Mouse (Mus musculus): ENCODE results near the gene Klhl5. TPM values are rescaled to one million over a fixed set of nuclear protein-coding genes. Genes with fewer than 3 reads are reported as not detected.

Klhl5 gene
- polyA plus RNA-seq, 1 experiment from 2014 or later = 15.8 TPM

DNA sequence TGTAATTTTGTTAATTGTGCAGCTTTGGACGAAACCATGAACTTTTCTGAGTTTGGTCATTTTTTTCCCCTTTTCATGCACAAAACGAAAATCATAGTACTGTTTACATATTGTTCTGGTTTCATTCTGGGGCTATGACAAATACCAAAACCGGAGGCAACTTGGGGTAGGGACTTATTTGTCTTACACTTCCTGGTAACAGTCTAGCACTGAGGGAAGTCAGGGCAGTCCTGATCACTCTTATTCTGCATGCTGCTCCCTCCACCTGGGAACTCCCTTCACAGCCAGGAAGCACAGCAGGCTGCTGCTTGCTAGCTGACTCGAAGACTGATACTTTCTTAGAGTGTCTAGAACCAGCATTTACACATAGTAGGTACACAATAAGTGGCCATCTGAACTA lies 34.1 kb upstream of the Klhl5 start:
- DNase-seq (ENCODE audit: low spot score) = no peak
- Histone ChIP-seq H3K27me3 (replicated peaks; ENCODE audit: control insufficient read depth, insufficient read depth, low read length) (no peaks in the 10 kb centered on the region), H3K4me3 (ENCODE audit: low read depth, low read length) (no peak overlapping the region), H3K36me3 (ENCODE audit: control insufficient read depth, insufficient read depth, low read length) (no peaks in the 10 kb centered on the region), H3K4me1 (replicated peaks; ENCODE audit: control insufficient read depth, insufficient read depth, low read length) (peaks cover under 1% of the 10 kb centered on the region; the same call in 1 of the 2 replicates), H3K27ac (ENCODE audit: low read depth) (no peak overlapping the region), H3K9me3 (ENCODE audit: control insufficient read depth, low read length) (no peaks in the 10 kb centered on the region), H3K9ac (ENCODE audit: low read length) (no peak overlapping the region), H3K4me2 (ENCODE audit: low read length) (no peak overlapping the region)
- no peak for ATAC-seq (replicated peaks; ENCODE audit: low FRiP score, low TSS enrichment, low read depth)
- WGBS = 66% methylated on average over 4 of the region's 4 CpGs

DNA sequence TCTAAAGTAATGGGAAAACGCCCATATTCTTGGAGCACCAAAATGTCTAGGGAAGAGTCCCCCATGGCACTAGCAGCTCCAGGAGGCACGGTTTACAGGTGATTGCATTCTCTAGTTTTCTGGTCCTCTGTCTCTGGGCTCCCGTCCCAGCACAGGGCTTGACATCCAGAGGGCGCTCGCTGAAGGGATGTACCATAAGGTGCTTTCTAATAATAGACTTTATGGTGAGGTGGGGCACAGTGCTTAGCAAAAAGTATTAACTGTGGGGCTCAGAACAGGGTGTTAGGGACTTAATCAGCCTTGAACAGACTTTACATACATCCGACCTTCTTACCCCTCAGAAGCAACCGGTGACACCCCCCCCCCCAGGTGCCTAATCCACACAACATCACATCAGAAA lies 32.6 kb upstream of the Klhl5 start:
- no peaks in the 10 kb centered on the region for H3K27me3 ChIP-seq (replicated peaks; ENCODE audit: control insufficient read depth, insufficient read depth, low read length)
- 0 out of 2 replicates have a peak, but pooled peaks have one; percentile 40 for ATAC-seq (replicated peaks; ENCODE audit: low FRiP score, low TSS enrichment, low read depth)
- WGBS = 58% methylated on average over 7 of the region's 7 CpGs
- no peak overlapping the region for H3K4me3 ChIP-seq (ENCODE audit: low read depth, low read length)
- no peaks in the 10 kb centered on the region for H3K36me3 ChIP-seq (ENCODE audit: control insufficient read depth, insufficient read depth, low read length)
- H3K9ac ChIP-seq (ENCODE audit: low read length) = no peak overlapping the region
- no peaks in the 10 kb centered on the region for H3K9me3 ChIP-seq (ENCODE audit: control insufficient read depth, low read length)
- no peak overlapping the region for H3K27ac ChIP-seq (ENCODE audit: low read depth)
- no peak overlapping the region for H3K4me2 ChIP-seq (ENCODE audit: low read length)
- no peaks in the 10 kb centered on the region for H3K4me1 ChIP-seq (replicated peaks; ENCODE audit: control insufficient read depth, insufficient read depth, low read length)
- DNase-seq (ENCODE audit: low spot score) = no peak

- Histone ChIP-seq H3K4me2 (ENCODE audit: low read length) (no peak overlapping the region), H3K36me3 (ENCODE audit: control insufficient read depth, insufficient read depth, low read length) (no peaks in the 10 kb centered on the region), H3K4me1 (replicated peaks; ENCODE audit: control insufficient read depth, insufficient read depth, low read length) (0 out of 2 replicates have a peak, but pooled peaks cover 3% of the 10 kb centered on the region), H3K27me3 (replicated peaks; ENCODE audit: control insufficient read depth, insufficient read depth, low read length) (no peaks in the 10 kb centered on the region), H3K9ac (ENCODE audit: low read length) (no peak overlapping the region), H3K9me3 (ENCODE audit: control insufficient read depth, low read length) (no peaks in the 10 kb centered on the region), H3K27ac (ENCODE audit: low read depth) (no peak overlapping the region), H3K4me3 (ENCODE audit: low read depth, low read length) (no peak overlapping the region)
- ATAC-seq (replicated peaks; ENCODE audit: low FRiP score, low TSS enrichment, low read depth) (no peak), DNase-seq (ENCODE audit: low spot score) (no peak)
- WGBS = 75% methylated on average over 2 of the region's 2 CpGs
These were observed 31.3 kb upstream of the Klhl5 start for GRCm38 (mm10) chr5:65076087-65076486.

GRCm38 (mm10) chr5:65076748-65077147 lies 30.6 kb upstream of the Klhl5 start:
- ATAC-seq (replicated peaks; ENCODE audit: low FRiP score, low TSS enrichment, low read depth) = no peak
- Histone ChIP-seq H3K27ac (ENCODE audit: low read depth) (no peak overlapping the region), H3K9me3 (ENCODE audit: control insufficient read depth, low read length) (no peaks in the 10 kb centered on the region), H3K4me2 (ENCODE audit: low read length) (no peak overlapping the region), H3K4me3 (ENCODE audit: low read depth, low read length) (no peak overlapping the region), H3K4me1 (replicated peaks; ENCODE audit: control insufficient read depth, insufficient read depth, low read length) (0 out of 2 replicates have a peak, but pooled peaks cover 3% of the 10 kb centered on the region), H3K9ac (ENCODE audit: low read length) (no peak overlapping the region), H3K27me3 (replicated peaks; ENCODE audit: control insufficient read depth, insufficient read depth, low read length) (no peaks in the 10 kb centered on the region), H3K36me3 (ENCODE audit: control insufficient read depth, insufficient read depth, low read length) (no peaks in the 10 kb centered on the region)
- no peak for DNase-seq (ENCODE audit: low spot score)
- 28% methylated on average over 3 of the region's 3 CpGs for WGBS

DNA sequence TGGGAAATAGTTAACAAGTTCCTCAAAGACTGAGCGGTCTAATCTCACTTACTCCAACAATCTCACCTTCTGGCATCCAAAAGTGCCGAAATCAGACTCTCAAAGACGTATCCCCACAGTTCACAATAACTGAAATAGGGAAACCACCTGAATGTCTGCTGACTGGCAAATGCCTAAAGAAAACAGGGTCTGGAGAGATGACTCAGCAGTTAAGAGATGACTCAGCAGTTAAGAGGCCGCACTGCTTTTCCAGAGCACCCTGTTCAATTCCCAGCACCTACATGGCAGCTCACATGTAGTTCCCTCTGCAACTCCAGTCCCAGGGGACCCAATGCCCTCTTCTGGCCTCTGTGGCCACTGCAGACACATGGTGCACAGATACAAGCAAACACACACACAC lies 29.3 kb upstream of the Klhl5 start:
- no peaks in the 10 kb centered on the region for H3K36me3 ChIP-seq (ENCODE audit: control insufficient read depth, insufficient read depth, low read length)
- no peak overlapping the region for H3K27ac ChIP-seq (ENCODE audit: low read depth)
- H3K9me3 ChIP-seq (ENCODE audit: control insufficient read depth, low read length) = no peaks in the 10 kb centered on the region
- 0 out of 2 replicates have a peak, but pooled peaks cover 3% of the 10 kb centered on the region for H3K4me1 ChIP-seq (replicated peaks; ENCODE audit: control insufficient read depth, insufficient read depth, low read length)
- no peak overlapping the region for H3K4me2 ChIP-seq (ENCODE audit: low read length)
- no peaks in the 10 kb centered on the region for H3K27me3 ChIP-seq (replicated peaks; ENCODE audit: control insufficient read depth, insufficient read depth, low read length)
- ATAC-seq (replicated peaks; ENCODE audit: low FRiP score, low TSS enrichment, low read depth) = no peak
- DNase-seq (ENCODE audit: low spot score) = no peak
- 90% methylated on average over 4 of the region's 4 CpGs for WGBS
- H3K9ac ChIP-seq (ENCODE audit: low read length) = no peak overlapping the region
- no peak overlapping the region for H3K4me3 ChIP-seq (ENCODE audit: low read depth, low read length)

- WGBS = 30% methylated on average over 9 of the region's 9 CpGs
- no peaks in the 10 kb centered on the region for H3K9me3 ChIP-seq (ENCODE audit: control insufficient read depth, low read length)
- peak overlapping the region; percentile 48 for H3K4me2 ChIP-seq (ENCODE audit: low read length)
- ATAC-seq (replicated peaks; ENCODE audit: low FRiP score, low TSS enrichment, low read depth) (no peak), DNase-seq (ENCODE audit: low spot score) (no peak)
- peak overlapping the region; percentile 20; the same call in 1 of the 2 replicates for H3K27ac ChIP-seq (ENCODE audit: low read depth)
- no peaks in the 10 kb centered on the region for H3K36me3 ChIP-seq (ENCODE audit: control insufficient read depth, insufficient read depth, low read length)
- no peaks in the 10 kb centered on the region for H3K27me3 ChIP-seq (replicated peaks; ENCODE audit: control insufficient read depth, insufficient read depth, low read length)
- peak overlapping the region; percentile 34 for H3K4me3 ChIP-seq (ENCODE audit: low read depth, low read length)
- peak overlapping the region; percentile 30; the same call in 1 of the 2 replicates for H3K9ac ChIP-seq (ENCODE audit: low read length)
- 0 out of 2 replicates have a peak, but pooled peaks cover 3% of the 10 kb centered on the region for H3K4me1 ChIP-seq (replicated peaks; ENCODE audit: control insufficient read depth, insufficient read depth, low read length)
These were observed 27.5 kb upstream of the Klhl5 start for GRCm38 (mm10) chr5:65079881-65080280.

GRCm38 (mm10) chr5:65081836-65082235 lies 25.5 kb upstream of the Klhl5 start:
- Histone ChIP-seq H3K4me3 (ENCODE audit: low read depth, low read length) (no peak overlapping the region), H3K4me1 (replicated peaks; ENCODE audit: control insufficient read depth, insufficient read depth, low read length) (0 out of 2 replicates have a peak, but pooled peaks cover 3% of the 10 kb centered on the region), H3K9ac (ENCODE audit: low read length) (no peak overlapping the region), H3K4me2 (ENCODE audit: low read length) (no peak overlapping the region), H3K9me3 (ENCODE audit: control insufficient read depth, low read length) (no peaks in the 10 kb centered on the region), H3K27me3 (replicated peaks; ENCODE audit: control insufficient read depth, insufficient read depth, low read length) (no peaks in the 10 kb centered on the region), H3K27ac (ENCODE audit: low read depth) (no peak overlapping the region), H3K36me3 (ENCODE audit: control insufficient read depth, insufficient read depth, low read length) (no peaks in the 10 kb centered on the region)
- no peak for DNase-seq (ENCODE audit: low spot score)
- ATAC-seq (replicated peaks; ENCODE audit: low FRiP score, low TSS enrichment, low read depth) = no peak
- WGBS = 81% methylated on average over 4 of the region's 4 CpGs

DNA sequence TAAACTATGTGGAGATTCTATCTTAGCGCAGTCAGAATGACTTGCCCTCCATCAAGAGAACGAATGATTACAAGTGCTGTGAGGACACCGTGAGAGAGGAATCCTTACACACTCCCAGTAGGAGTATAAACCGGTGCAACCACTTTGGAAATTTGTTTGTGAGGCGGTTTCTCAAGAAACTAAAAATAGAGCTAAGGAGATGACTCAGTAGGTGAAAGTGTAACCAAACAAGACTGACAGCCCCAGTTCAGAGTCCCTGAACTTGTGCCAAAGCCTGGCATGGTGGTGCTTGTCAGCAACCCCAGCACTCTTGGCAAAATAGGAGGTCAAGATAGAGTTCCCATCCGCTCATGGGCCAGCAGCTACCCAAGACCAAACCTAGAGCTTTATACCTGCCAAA lies 20.8 kb upstream of the Klhl5 start:
- Histone ChIP-seq H3K9ac (ENCODE audit: low read length) (no peak overlapping the region), H3K4me3 (ENCODE audit: low read depth, low read length) (no peak overlapping the region), H3K4me1 (replicated peaks; ENCODE audit: control insufficient read depth, insufficient read depth, low read length) (no peaks in the 10 kb centered on the region), H3K36me3 (ENCODE audit: control insufficient read depth, insufficient read depth, low read length) (no peaks in the 10 kb centered on the region), H3K27me3 (replicated peaks; ENCODE audit: control insufficient read depth, insufficient read depth, low read length) (no peaks in the 10 kb centered on the region), H3K4me2 (ENCODE audit: low read length) (no peak overlapping the region), H3K9me3 (ENCODE audit: control insufficient read depth, low read length) (no peaks in the 10 kb centered on the region), H3K27ac (ENCODE audit: low read depth) (no peak overlapping the region)
- ATAC-seq (replicated peaks; ENCODE audit: low FRiP score, low TSS enrichment, low read depth) (no peak), DNase-seq (ENCODE audit: low spot score) (no peak)
- WGBS = 72% methylated on average over 6 of the region's 6 CpGs

GRCm38 (mm10) chr5:65089707-65090106 lies 17.6 kb upstream of the Klhl5 start:
- no peak for ATAC-seq (replicated peaks; ENCODE audit: low FRiP score, low TSS enrichment, low read depth)
- Histone ChIP-seq H3K27me3 (replicated peaks; ENCODE audit: control insufficient read depth, insufficient read depth, low read length) (no peaks in the 10 kb centered on the region), H3K27ac (ENCODE audit: low read depth) (no peak overlapping the region), H3K4me2 (ENCODE audit: low read length) (no peak overlapping the region), H3K4me1 (replicated peaks; ENCODE audit: control insufficient read depth, insufficient read depth, low read length) (peaks cover 7% of the 10 kb centered on the region), H3K36me3 (ENCODE audit: control insufficient read depth, insufficient read depth, low read length) (no peaks in the 10 kb centered on the region), H3K9ac (ENCODE audit: low read length) (no peak overlapping the region), H3K4me3 (ENCODE audit: low read depth, low read length) (no peak overlapping the region), H3K9me3 (ENCODE audit: control insufficient read depth, low read length) (no peaks in the 10 kb centered on the region)
- 72% methylated on average over 3 of the region's 3 CpGs for WGBS
- no peak for DNase-seq (ENCODE audit: low spot score)

All from intestine, embryonic 14.5 days (tissue).